Mouse (Mus musculus): ENCODE measurements at regions not wholly inside any gene's neighbourhood (a gene's known extent, or its start where the extent isn't known, plus 50 kb on each side); places are given as distances from the start of the nearest gene placed in this dataset.

- TF ChIP-seq POLR2A (IDR thresholded peaks at IDR 0.05; ENCODE audit: control insufficient read depth, low read depth, low read length) = no peak
- TF ChIP-seq CTCF (IDR thresholded peaks at IDR 0.05; ENCODE audit: control insufficient read depth, insufficient read depth, insufficient replicate concordance, low read depth, low read length) = no peak
Observed at GRCm38 (mm10) chr6:4421466-4421865, 83.1 kb upstream of the Col1a2 start.
